Mouse (Mus musculus) testis, postnatal 10 days (tissue): Measurements from ENCODE around the gene Fyttd1.
"Not testable (repeated sequence)": the region's sequence is repeated elsewhere in the genome, so short reads cannot be mapped to it uniquely, and the experiment has no call there.

Source experiments
- DNase-seq: peaks from one replicate; pipeline ENCODE4 v3.0.0; 2021; ENCODE audit warnings: low spot score

Gene Fyttd1

GRCm38 (mm10) chr16:32878972-32879926, 1.9 kb downstream of the Fyttd1 start:
- DNase-seq = no peak

DNA sequence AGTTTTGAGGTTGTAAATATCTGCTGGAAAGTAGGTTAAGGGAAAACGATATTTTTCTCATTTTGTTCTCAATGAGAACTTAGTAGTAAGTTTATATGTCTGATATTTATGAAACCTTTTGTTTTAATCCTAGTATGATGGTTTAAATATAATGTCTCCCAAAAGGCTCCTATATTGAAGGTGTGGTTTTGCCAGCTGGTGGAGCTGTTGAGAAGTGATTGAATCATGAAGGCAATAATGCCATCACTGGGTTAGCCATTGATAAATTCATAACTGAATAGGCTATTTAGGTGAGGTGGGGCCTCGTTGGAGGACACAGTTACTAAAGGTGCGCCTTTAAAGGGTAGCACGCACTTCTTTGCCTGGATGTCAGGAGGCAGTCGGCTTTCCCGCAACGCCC, 4.2 kb downstream of the Fyttd1 start:
- no peak for DNase-seq

- DNase-seq = no peak
Observed at GRCm38 (mm10) chr16:32887996-32888395, 10.7 kb downstream of the Fyttd1 start.

DNA sequence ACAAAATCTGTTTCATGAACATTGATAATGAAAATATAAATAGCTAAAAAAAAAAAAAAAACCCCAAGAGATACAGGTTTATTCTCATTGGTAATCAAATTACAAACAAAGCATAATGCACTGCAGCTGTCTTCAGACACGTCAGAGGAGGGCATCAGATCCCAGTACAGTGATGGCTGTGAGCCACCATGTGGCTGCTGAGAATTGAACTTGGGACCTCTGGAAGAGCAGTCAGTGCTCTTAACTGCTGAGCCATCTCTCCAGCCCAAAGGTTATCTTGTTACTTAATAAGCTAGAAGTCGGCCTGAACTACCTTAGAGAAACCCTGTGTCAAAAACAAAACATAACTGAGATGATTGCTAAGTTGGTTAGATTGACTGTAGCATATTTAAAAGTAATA, 12.6 kb downstream of the Fyttd1 start:
- DNase-seq = no peak

DNA sequence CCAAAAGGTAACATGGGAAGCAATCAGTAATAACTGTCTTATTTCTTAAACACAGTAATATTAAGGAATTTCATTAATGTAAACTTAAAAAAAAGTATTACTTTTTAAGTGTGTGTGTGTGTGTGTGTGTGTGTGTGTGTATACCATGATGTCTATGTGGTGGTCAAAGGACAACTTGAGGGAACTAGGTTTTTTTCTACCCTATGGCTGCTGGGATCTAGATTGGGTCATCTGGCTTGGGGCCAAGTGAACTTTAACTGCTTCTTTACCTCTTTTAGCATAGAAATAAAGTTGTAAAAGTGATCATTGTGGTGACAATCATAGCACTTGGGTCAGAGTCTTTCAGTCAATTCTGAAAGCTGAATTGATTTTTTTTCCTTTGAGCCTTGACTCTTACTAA, 18.8 kb downstream of the Fyttd1 start:
- DNase-seq = no peak

DNA sequence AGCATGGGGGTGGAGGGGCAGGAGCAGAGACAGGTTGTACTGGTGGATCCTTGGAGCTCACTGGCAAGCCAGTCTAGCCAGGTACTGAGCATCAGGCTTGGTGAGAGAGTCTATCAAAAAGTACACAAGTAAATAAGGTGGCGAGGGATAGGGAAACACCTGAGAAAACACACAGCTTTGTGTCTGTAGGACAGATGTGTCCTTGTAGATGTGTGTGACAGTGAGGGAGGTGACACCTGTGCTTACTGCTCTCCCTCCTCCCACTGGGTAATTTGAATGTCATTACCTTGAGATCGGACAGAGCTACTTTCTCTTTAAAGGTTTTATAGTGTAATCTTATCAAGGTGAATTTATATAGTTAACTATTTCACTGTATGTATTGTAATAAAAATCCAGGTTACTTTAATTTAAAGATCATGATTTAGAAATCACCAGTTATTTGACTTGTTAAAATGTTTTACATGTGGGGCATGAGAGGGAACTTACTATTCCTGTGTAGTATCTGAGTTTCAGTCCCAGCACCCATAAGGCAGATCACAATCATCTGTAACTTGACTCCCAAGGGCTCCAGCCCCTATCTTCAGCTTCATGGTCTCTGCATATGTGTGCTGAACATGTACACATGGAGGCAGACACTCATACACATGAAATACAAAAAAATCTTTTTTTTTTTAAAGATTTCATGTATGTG, 24.2 kb downstream of the Fyttd1 start:
- DNase-seq = no peak

DNA sequence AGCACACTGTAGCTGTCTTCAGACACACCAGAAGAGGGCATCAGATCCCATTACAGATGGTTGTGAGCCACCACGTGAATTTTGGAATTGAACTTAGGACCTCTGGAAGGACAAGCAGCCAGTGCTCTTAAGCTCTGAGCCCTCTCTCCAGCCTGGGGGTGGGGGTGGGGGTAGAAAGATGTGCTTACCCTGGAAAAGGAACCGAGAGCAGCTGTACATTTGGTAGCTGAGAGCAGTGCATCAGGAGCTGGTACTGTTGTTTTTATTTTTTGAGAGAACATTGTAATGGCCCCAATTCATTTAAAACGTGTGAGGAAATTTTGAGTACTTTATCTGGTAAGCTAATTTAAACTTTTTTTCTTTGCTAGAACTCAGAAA, 24.7 kb downstream of the Fyttd1 start:
- DNase-seq = no peak

- DNase-seq = no peak
Observed at GRCm38 (mm10) chr16:32906186-32906585, 28.9 kb downstream of the Fyttd1 start.

- no peak for DNase-seq
Observed at GRCm38 (mm10) chr16:32906727-32907126, 29.4 kb downstream of the Fyttd1 start.

DNA sequence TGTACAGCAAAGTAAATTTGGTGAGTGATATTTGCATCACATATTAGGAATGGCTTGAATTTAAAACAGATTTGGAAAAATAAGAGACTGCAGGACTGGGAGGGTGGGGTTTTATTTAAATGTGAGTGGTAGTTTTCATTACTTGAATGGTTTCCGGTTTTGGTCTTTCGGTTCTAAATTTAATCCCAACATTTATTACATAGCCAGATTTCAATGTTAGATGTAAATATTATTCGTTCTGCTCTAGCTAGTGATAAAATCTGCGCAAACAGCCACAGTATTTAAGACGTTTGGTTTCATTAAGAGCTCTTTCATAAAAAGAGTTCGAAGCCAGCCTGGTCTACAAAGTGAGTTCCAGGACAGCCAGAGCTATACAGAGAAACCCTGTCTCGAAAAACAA, 35.9 kb downstream of the Fyttd1 start:
- no peak for DNase-seq

- peak; percentile 98 for DNase-seq
Observed at GRCm38 (mm10) chr16:32913937-32914881, 36.9 kb downstream of the Fyttd1 start, which contains the start of gene Lrch3. Lrch3 (plus strand) TSS chr16:32914100.

DNA sequence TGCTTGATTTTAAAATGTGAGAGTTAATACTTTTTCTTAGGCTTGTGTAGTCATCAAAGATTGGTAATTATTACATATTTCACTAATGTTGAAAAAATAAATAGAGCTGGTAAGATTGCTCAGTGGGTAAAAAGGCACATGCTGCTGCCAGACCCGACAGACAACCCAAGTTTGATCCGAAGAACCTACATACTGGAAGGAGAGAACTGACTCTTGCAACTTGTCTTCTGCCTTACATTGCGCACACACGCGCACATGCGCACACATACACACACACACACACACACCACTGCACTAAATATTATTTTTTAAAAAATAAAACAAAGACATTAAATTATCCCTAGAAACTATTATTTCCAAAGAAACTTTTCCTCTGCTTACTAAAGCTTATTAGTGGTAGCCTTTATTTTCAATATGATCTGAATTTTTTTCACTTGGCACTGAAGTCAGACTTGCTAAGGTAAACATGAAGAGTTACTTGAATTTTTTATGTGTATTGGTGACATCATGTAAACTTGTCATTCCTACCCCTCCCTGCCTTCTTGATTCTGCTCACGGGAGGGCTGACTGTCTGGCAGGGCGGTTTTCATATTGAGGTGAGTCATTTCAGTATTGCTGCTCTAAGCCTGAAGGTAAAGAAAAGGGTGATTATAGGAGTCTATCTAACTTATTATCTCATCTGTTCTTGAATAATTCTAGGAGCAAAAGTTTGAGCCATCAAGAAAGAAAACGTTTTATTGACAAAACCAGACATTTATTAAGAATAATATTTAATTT, 38.2 kb downstream of the Fyttd1 start:
- no peak for DNase-seq

- DNase-seq = not testable (repeated sequence)
Observed at GRCm38 (mm10) chr16:32926629-32927028, 49.3 kb downstream of the Fyttd1 start.

- no peak for DNase-seq
Observed at GRCm38 (mm10) chr16:32927044-32927443, 49.7 kb downstream of the Fyttd1 start.

DNA sequence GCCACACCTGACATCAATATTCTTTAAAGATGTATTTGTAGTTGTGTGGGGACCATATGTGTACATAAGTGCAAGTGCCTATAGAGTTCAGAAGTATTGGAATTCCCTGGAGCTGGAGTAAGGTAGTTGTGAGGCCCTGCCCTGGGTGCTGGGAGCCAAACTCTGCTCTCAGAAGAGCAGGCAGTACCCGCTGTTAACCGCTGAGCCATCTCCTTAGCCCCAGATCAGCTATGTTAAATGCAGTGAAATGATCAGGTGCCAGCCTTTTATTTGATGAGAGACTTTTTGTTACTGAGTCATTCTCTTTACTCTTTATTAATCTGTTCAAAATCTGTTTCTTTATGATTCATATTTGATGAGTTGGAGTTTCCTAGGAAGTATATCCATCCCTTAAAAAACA, 52.6 kb downstream of the Fyttd1 start:
- DNase-seq = no peak

DNA sequence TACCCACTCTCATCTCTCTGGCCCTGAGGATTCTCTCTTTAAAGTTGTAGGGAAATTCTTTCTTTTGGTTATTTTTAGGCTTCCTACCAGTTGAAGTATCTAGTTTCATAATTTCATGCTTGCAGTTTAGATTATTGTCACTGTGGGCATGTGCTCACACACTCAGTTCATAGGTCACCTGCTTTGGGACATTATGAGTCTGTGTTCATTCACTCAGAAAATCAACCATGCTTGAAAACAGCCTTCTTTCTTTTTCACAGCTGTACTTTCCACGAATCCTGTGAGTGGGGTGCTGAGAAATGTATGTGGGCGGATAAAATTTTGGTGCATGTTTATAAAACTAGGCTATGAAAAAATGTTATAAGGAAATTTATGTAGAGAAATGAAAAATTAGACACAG, 57.2 kb downstream of the Fyttd1 start:
- DNase-seq = no peak

- DNase-seq = no peak
Observed at GRCm38 (mm10) chr16:32935088-32935487, 57.8 kb downstream of the Fyttd1 start.

GRCm38 (mm10) chr16:32937358-32937757, 60.1 kb downstream of the Fyttd1 start:
- no peak for DNase-seq

GRCm38 (mm10) chr16:32939301-32939700, 62.0 kb downstream of the Fyttd1 start:
- peak; percentile 55 for DNase-seq

DNA sequence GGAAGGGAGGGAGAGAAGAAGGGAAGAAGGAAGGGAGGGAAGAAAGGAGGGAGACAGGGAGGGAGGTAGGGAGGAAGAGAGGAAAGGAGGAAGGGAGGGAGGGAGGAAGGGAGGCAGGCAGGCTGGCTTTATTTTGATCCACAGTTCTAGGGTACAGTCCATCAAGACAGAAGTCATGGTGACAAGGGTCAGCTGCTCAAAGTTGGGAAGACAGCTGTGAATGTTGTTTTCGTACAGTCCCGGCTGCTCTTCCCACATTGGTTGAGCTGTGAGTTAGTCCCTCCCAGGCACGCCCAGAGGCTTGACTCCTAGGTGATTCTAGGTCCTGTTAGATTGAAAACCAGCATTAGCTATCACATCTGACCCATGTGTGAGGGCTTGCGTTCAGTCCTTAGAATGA, 62.4 kb downstream of the Fyttd1 start:
- DNase-seq = not testable (repeated sequence)

DNA sequence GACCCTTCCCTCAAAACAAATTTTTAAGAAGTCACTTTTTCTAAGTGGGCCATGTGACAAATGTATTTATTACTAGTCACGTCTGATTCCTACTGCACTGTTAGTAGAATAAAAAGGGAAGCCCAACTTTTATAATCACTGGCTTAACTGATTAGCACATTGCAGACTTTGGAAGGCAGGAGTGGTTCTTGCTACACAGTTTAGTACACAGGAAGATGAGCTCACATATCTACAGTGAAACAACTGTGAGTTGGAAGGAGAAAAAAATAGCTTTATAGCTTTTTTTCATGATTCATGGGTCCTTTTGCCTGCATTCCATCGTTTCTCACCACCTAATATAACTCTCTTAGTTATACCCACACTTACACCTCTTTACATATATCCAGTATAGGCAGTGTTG, 63.9 kb downstream of the Fyttd1 start:
- DNase-seq = not testable (repeated sequence)
